Mouse (Mus musculus) forebrain, embryonic 11.5 days (tissue): Measurements from ENCODE around the gene Gm4924. TPM values are rescaled to one million over a fixed set of nuclear protein-coding genes. Genes with fewer than 3 reads are reported as not detected.

ENCODE experiments used
- ATAC-seq: fragments of 200-750 bp; cut with Nextera tagmentation; replicated peaks from 2 replicates; pipeline ENCODE4 v1.8.0; 2017; ENCODE audit warnings: moderate TSS enrichment; ENCODE audit not compliant: low FRiP score
- DNase-seq: peaks from one replicate; pipeline ENCODE4 v3.0.0-alpha.2; 2017; ENCODE audit warnings: low spot score
- H3K27ac ChIP-seq: fragments of 300-500 bp; sonication (generic); 2 replicates; pipeline ENCODE4 v1.5.1; 2014; ENCODE audit warnings: low read depth, low read length
- H3K27me3 ChIP-seq: fragments of 300-500 bp; sonication (generic); 2 replicates; pipeline ENCODE4 v1.6.1; 2014; ENCODE audit warnings: mild to moderate bottlenecking, low read length, mixed read lengths; ENCODE audit not compliant: control insufficient read depth, insufficient read depth
- H3K36me3 ChIP-seq: fragments of 300-500 bp; sonication (generic); 2 replicates; pipeline ENCODE4 v1.6.1; 2014; ENCODE audit warnings: mild to moderate bottlenecking, low read length, moderate library complexity, mixed read lengths; ENCODE audit not compliant: control insufficient read depth, insufficient read depth
- H3K4me1 ChIP-seq: fragments of 300-500 bp; sonication (generic); replicated peaks from 2 replicates; pipeline ENCODE4 v1.6.1; 2014; ENCODE audit warnings: low read length, mixed read lengths; ENCODE audit not compliant: control insufficient read depth, insufficient read depth
- H3K4me2 ChIP-seq: fragments of 300-500 bp; sonication (generic); 2 replicates; pipeline ENCODE4 v1.6.1; 2014; ENCODE audit warnings: low read depth, mild to moderate bottlenecking, low read length, moderate library complexity, mixed read lengths; ENCODE audit not compliant: severe bottlenecking
- H3K4me3 ChIP-seq: fragments of 300-500 bp; sonication (generic); 2 replicates; pipeline ENCODE4 v1.5.1; 2014; ENCODE audit warnings: low read depth, low read length
- H3K9ac ChIP-seq: fragments of 300-500 bp; sonication (generic); 2 replicates; pipeline ENCODE4 v1.6.1; 2014; ENCODE audit warnings: low read length
- H3K9me3 ChIP-seq: fragments of 300-500 bp; sonication (generic); 2 replicates; pipeline ENCODE4 v1.6.1; 2016; ENCODE audit warnings: low read length, mixed read lengths; ENCODE audit not compliant: control insufficient read depth
- polyA plus RNA-seq: library from polyadenylated mRNA; unstranded; fragments of >200 nt; fragmentation: Nextera tagmentation; extraction: Ambion mirVana; gene quantifications from 2 replicates; pipeline ENCODE4 v1.2.1, GENCODE M21; 2014

The Gm4924 gene
- polyA plus RNA-seq, 1 experiment from 2014 or later: 8.0 TPM

GRCm38 (mm10) chr10:82423631-82424030 is 69.6 kb downstream of the Gm4924 start:
- Histone ChIP-seq H3K4me1 (no peaks in the 10 kb centered on the region), H3K4me2 (no peak overlapping the region), H3K9me3 (peaks cover 4% of the 10 kb centered on the region; the same call in 1 of the 2 replicates), H3K36me3 (no peaks in the 10 kb centered on the region), H3K27me3 (no peaks in the 10 kb centered on the region), H3K4me3 (no peak overlapping the region), H3K9ac (no peak overlapping the region), H3K27ac (no peak overlapping the region)
- ATAC-seq: no peak
- no peak for DNase-seq

Other genes with a start within 250 kb of the Gm4924 start
- gene AU041133, start 226.2 kb upstream of the Gm4924 start, polyA plus RNA-seq: 5.3 and 6.0 TPM in 2 replicates
- 16.4 and 17.3 TPM in 2 replicates for gene Zfp938, start 113.0 kb upstream of the Gm4924 start, polyA plus RNA-seq
- not detected in 2 replicates for gene 4932415D10Rik, start 37.7 kb upstream of the Gm4924 start, polyA plus RNA-seq
- not detected in 2 replicates for gene Gm1553, start 138.4 kb downstream of the Gm4924 start, polyA plus RNA-seq